Mouse (Mus musculus): ENCODE measurements around the gene Tomm5. TPM values are rescaled to one million over a fixed set of nuclear protein-coding genes. Genes with fewer than 3 reads are reported as not detected.

Tomm5 gene
- polyA plus RNA-seq, 1 experiment from 2014 or later: 242 TPM

- Histone ChIP-seq H3K4me2 (replicated peaks; ENCODE audit: low read depth, low read length) (no peak overlapping the region; the same call in 1 of the 2 replicates), H3K4me3 (ENCODE audit: low read depth, low read length) (peak overlapping the region; percentile 79; the same call in 1 of the 2 replicates), H3K27me3 (ENCODE audit: control insufficient read depth, insufficient read depth, low read length) (no peaks in the 10 kb centered on the region), H3K36me3 (ENCODE audit: control insufficient read depth, insufficient read depth, low read length) (peaks cover 8% of the 10 kb centered on the region), H3K27ac (ENCODE audit: low read length) (no peak overlapping the region), H3K4me1 (ENCODE audit: control insufficient read depth, insufficient read depth, low read length) (0 out of 2 replicates have a peak, but pooled peaks cover 5% of the 10 kb centered on the region), H3K9me3 (ENCODE audit: control insufficient read depth, low read depth, low read length) (no peaks in the 10 kb centered on the region), H3K9ac (replicated peaks; ENCODE audit: low read depth, low read length) (no peak overlapping the region)
- WGBS: 66% methylated on average over 8 of the region's 8 CpGs
- no peak for ATAC-seq (ENCODE audit: insufficient number of reproducible peaks, insufficient read depth, low FRiP score, low read depth)
Measured at GRCm38 (mm10) chr4:45108456-45109110, 669 bp upstream of the Tomm5 start.

GRCm38 (mm10) chr4:45107066-45107465, 848 bp downstream of the Tomm5 start:
- Histone ChIP-seq H3K4me2 (replicated peaks; ENCODE audit: low read depth, low read length) (peak overlapping the region; percentile 58), H3K9ac (replicated peaks; ENCODE audit: low read depth, low read length) (peak overlapping the region; percentile 93), H3K9me3 (ENCODE audit: control insufficient read depth, low read depth, low read length) (no peaks in the 10 kb centered on the region), H3K4me1 (ENCODE audit: control insufficient read depth, insufficient read depth, low read length) (0 out of 2 replicates have a peak, but pooled peaks cover 5% of the 10 kb centered on the region), H3K27ac (ENCODE audit: low read length) (no peak overlapping the region), H3K4me3 (ENCODE audit: low read depth, low read length) (peak overlapping the region; percentile 79), H3K36me3 (ENCODE audit: control insufficient read depth, insufficient read depth, low read length) (peaks cover 8% of the 10 kb centered on the region), H3K27me3 (ENCODE audit: control insufficient read depth, insufficient read depth, low read length) (no peaks in the 10 kb centered on the region)
- ATAC-seq (ENCODE audit: insufficient number of reproducible peaks, insufficient read depth, low FRiP score, low read depth): no peak
- WGBS: 7% methylated on average over 4 of the region's 4 CpGs

GRCm38 (mm10) chr4:45106409-45106808, 1.5 kb downstream of the Tomm5 start:
- Histone ChIP-seq H3K4me3 (ENCODE audit: low read depth, low read length) (peak overlapping the region; percentile 79; the same call in 1 of the 2 replicates), H3K4me1 (ENCODE audit: control insufficient read depth, insufficient read depth, low read length) (0 out of 2 replicates have a peak, but pooled peaks cover 5% of the 10 kb centered on the region), H3K27me3 (ENCODE audit: control insufficient read depth, insufficient read depth, low read length) (no peaks in the 10 kb centered on the region), H3K4me2 (replicated peaks; ENCODE audit: low read depth, low read length) (peak overlapping the region; percentile 58; the same call in 1 of the 2 replicates), H3K9ac (replicated peaks; ENCODE audit: low read depth, low read length) (no peak overlapping the region), H3K27ac (ENCODE audit: low read length) (no peak overlapping the region), H3K36me3 (ENCODE audit: control insufficient read depth, insufficient read depth, low read length) (peaks cover 8% of the 10 kb centered on the region), H3K9me3 (ENCODE audit: control insufficient read depth, low read depth, low read length) (no peaks in the 10 kb centered on the region)
- no peak for ATAC-seq (ENCODE audit: insufficient number of reproducible peaks, insufficient read depth, low FRiP score, low read depth)
- 66% methylated on average over 5 of the region's 5 CpGs for WGBS

- Histone ChIP-seq H3K9ac (replicated peaks; ENCODE audit: low read depth, low read length) (no peak overlapping the region), H3K4me2 (replicated peaks; ENCODE audit: low read depth, low read length) (no peak overlapping the region), H3K27ac (ENCODE audit: low read length) (no peak overlapping the region), H3K4me3 (ENCODE audit: low read depth, low read length) (no peak overlapping the region), H3K36me3 (ENCODE audit: control insufficient read depth, insufficient read depth, low read length) (no peaks in the 10 kb centered on the region; the same call in 1 of the 2 replicates), H3K9me3 (ENCODE audit: control insufficient read depth, low read depth, low read length) (no peaks in the 10 kb centered on the region), H3K4me1 (ENCODE audit: control insufficient read depth, insufficient read depth, low read length) (no peaks in the 10 kb centered on the region), H3K27me3 (ENCODE audit: control insufficient read depth, insufficient read depth, low read length) (no peaks in the 10 kb centered on the region)
- no peak for ATAC-seq (ENCODE audit: insufficient number of reproducible peaks, insufficient read depth, low FRiP score, low read depth)
- WGBS: 24% methylated on average over 7 of the region's 7 CpGs
Measured at GRCm38 (mm10) chr4:45097198-45097872, 10.6 kb downstream of the Tomm5 start.

GRCm38 (mm10) chr4:45084895-45085290, 23.0 kb downstream of the Tomm5 start:
- no peak overlapping the region for H3K9ac ChIP-seq (replicated peaks; ENCODE audit: low read depth, low read length)
- WGBS: 35% methylated on average over 8 of the region's 8 CpGs
- H3K27ac ChIP-seq (ENCODE audit: low read length): peak overlapping the region; percentile 74; the same call in 1 of the 2 replicates
- H3K4me3 ChIP-seq (ENCODE audit: low read depth, low read length): peak overlapping the region; percentile 84
- H3K4me1 ChIP-seq (ENCODE audit: control insufficient read depth, insufficient read depth, low read length): peaks cover 11% of the 10 kb centered on the region; the same call in 1 of the 2 replicates
- ATAC-seq (ENCODE audit: insufficient number of reproducible peaks, insufficient read depth, low FRiP score, low read depth): no peak
- H3K27me3 ChIP-seq (ENCODE audit: control insufficient read depth, insufficient read depth, low read length): no peaks in the 10 kb centered on the region
- H3K9me3 ChIP-seq (ENCODE audit: control insufficient read depth, low read depth, low read length): no peaks in the 10 kb centered on the region
- H3K4me2 ChIP-seq (replicated peaks; ENCODE audit: low read depth, low read length): peak overlapping the region; percentile 57
- no peaks in the 10 kb centered on the region for H3K36me3 ChIP-seq (ENCODE audit: control insufficient read depth, insufficient read depth, low read length)

- H3K9ac ChIP-seq (replicated peaks; ENCODE audit: low read depth, low read length): peak within 1 kb of the TSS; percentile 75
- no peaks in the 10 kb centered on the region for H3K9me3 ChIP-seq (ENCODE audit: control insufficient read depth, low read depth, low read length)
- peaks cover 11% of the 10 kb centered on the region; the same call in 1 of the 2 replicates for H3K4me1 ChIP-seq (ENCODE audit: control insufficient read depth, insufficient read depth, low read length)
- H3K36me3 ChIP-seq (ENCODE audit: control insufficient read depth, insufficient read depth, low read length): no peaks in the 10 kb centered on the region
- H3K27ac ChIP-seq (ENCODE audit: low read length): peak within 1 kb of the TSS; percentile 82
- H3K27me3 ChIP-seq (ENCODE audit: control insufficient read depth, insufficient read depth, low read length): no peaks in the 10 kb centered on the region
- under 1% methylated on average over 69 of the region's 77 CpGs for WGBS
- ATAC-seq (ENCODE audit: insufficient number of reproducible peaks, insufficient read depth, low FRiP score, low read depth): peak; percentile 97
- H3K4me2 ChIP-seq (replicated peaks; ENCODE audit: low read depth, low read length): peak within 1 kb of the TSS; percentile 57
- H3K4me3 ChIP-seq (ENCODE audit: low read depth, low read length): peak within 1 kb of the TSS; percentile 84
Measured at GRCm38 (mm10) chr4:45084021-45084894, 23.7 kb downstream of the Tomm5 start, which contains the start of gene Fbxo10. Fbxo10 (minus strand) TSS chr4:45084604.

GRCm38 (mm10) chr4:45083487-45083886, 24.4 kb downstream of the Tomm5 start:
- ATAC-seq (ENCODE audit: insufficient number of reproducible peaks, insufficient read depth, low FRiP score, low read depth): no peak
- no peaks in the 10 kb centered on the region for H3K36me3 ChIP-seq (ENCODE audit: control insufficient read depth, insufficient read depth, low read length)
- H3K9ac ChIP-seq (replicated peaks; ENCODE audit: low read depth, low read length): peak overlapping the region; percentile 75
- peak overlapping the region; percentile 57 for H3K4me2 ChIP-seq (replicated peaks; ENCODE audit: low read depth, low read length)
- no peaks in the 10 kb centered on the region for H3K27me3 ChIP-seq (ENCODE audit: control insufficient read depth, insufficient read depth, low read length)
- peaks cover 11% of the 10 kb centered on the region; the same call in 1 of the 2 replicates for H3K4me1 ChIP-seq (ENCODE audit: control insufficient read depth, insufficient read depth, low read length)
- H3K27ac ChIP-seq (ENCODE audit: low read length): no peak overlapping the region
- H3K4me3 ChIP-seq (ENCODE audit: low read depth, low read length): peak overlapping the region; percentile 84
- WGBS: under 1% methylated on average over 8 of the region's 8 CpGs
- no peaks in the 10 kb centered on the region for H3K9me3 ChIP-seq (ENCODE audit: control insufficient read depth, low read depth, low read length)

GRCm38 (mm10) chr4:45082951-45083350, 25.0 kb downstream of the Tomm5 start:
- Histone ChIP-seq H3K4me1 (ENCODE audit: control insufficient read depth, insufficient read depth, low read length) (peaks cover 11% of the 10 kb centered on the region; the same call in 1 of the 2 replicates), H3K4me2 (replicated peaks; ENCODE audit: low read depth, low read length) (peak overlapping the region; percentile 57), H3K27me3 (ENCODE audit: control insufficient read depth, insufficient read depth, low read length) (no peaks in the 10 kb centered on the region), H3K36me3 (ENCODE audit: control insufficient read depth, insufficient read depth, low read length) (no peaks in the 10 kb centered on the region), H3K27ac (ENCODE audit: low read length) (no peak overlapping the region), H3K9me3 (ENCODE audit: control insufficient read depth, low read depth, low read length) (no peaks in the 10 kb centered on the region), H3K4me3 (ENCODE audit: low read depth, low read length) (no peak overlapping the region), H3K9ac (replicated peaks; ENCODE audit: low read depth, low read length) (no peak overlapping the region)
- WGBS: 66% methylated on average over 9 of the region's 9 CpGs
- no peak for ATAC-seq (ENCODE audit: insufficient number of reproducible peaks, insufficient read depth, low FRiP score, low read depth)
